Mouse (Mus musculus): ENCODE data around the gene Alg12. TPM values are rescaled to one million over a fixed set of nuclear protein-coding genes. Genes with fewer than 3 reads are reported as not detected.
"Not testable (repeated sequence)": the region's sequence is repeated elsewhere in the genome, so short reads cannot be mapped to it uniquely, and the experiment has no call there.

Gene Alg12
- polyA plus RNA-seq, 1 experiment from 2014 or later: 12.5 TPM

- not testable (repeated sequence) for DNase-seq (ENCODE audit: low spot score); H3K4me1 ChIP-seq; H3K4me3 ChIP-seq; H3K9me3 ChIP-seq; H3K27me3 ChIP-seq (replicated peaks; ENCODE audit: low read depth, poor library complexity, severe bottlenecking); H3K27ac ChIP-seq (replicated peaks); H3K36me3 ChIP-seq (replicated peaks)
- 85% methylated on average over 5 of the region's 5 CpGs for WGBS
These were observed 24.4 kb downstream of the Alg12 start for GRCm38 (mm10) chr15:88794729-88795128.

- Histone ChIP-seq H3K27me3 (replicated peaks; ENCODE audit: low read depth, poor library complexity, severe bottlenecking) (no peaks in the 10 kb centered on the region), H3K36me3 (replicated peaks) (peaks cover 4% of the 10 kb centered on the region), H3K9me3 (no peaks in the 10 kb centered on the region), H3K27ac (replicated peaks) (no peak overlapping the region), H3K4me1 (no peaks in the 10 kb centered on the region), H3K4me3 (no peak overlapping the region)
- no peak for DNase-seq (ENCODE audit: low spot score)
- 85% methylated on average over 4 of the region's 4 CpGs for whole genome bisulfite sequencing
These were observed 26.8 kb downstream of the Alg12 start for GRCm38 (mm10) chr15:88792140-88792850.

- not testable (repeated sequence) for H3K9me3 ChIP-seq; H3K27ac ChIP-seq (replicated peaks); H3K27me3 ChIP-seq (replicated peaks; ENCODE audit: low read depth, poor library complexity, severe bottlenecking); DNase-seq (ENCODE audit: low spot score); H3K4me1 ChIP-seq; H3K4me3 ChIP-seq
- H3K36me3 ChIP-seq (replicated peaks): peaks cover 88% of the 10 kb centered on the region
- 90% methylated on average over 5 of the region's 5 CpGs for WGBS
These were observed 44.5 kb downstream of the Alg12 start for GRCm38 (mm10) chr15:88774630-88775029.

- Histone ChIP-seq H3K27me3 (replicated peaks; ENCODE audit: low read depth, poor library complexity, severe bottlenecking) (no peaks in the 10 kb centered on the region), H3K27ac (replicated peaks) (no peak overlapping the region), H3K4me3 (no peak overlapping the region), H3K36me3 (replicated peaks) (peaks cover 88% of the 10 kb centered on the region), H3K9me3 (no peaks in the 10 kb centered on the region; the same call in 1 of the 2 replicates), H3K4me1 (no peaks in the 10 kb centered on the region)
- WGBS: 79% methylated on average over 1 of the region's 1 CpGs
- DNase-seq (ENCODE audit: low spot score): no peak
These were observed 50.6 kb downstream of the Alg12 start for GRCm38 (mm10) chr15:88768537-88768936.

- peaks cover 88% of the 10 kb centered on the region for H3K36me3 ChIP-seq (replicated peaks)
- not testable (repeated sequence) for H3K27ac ChIP-seq (replicated peaks); DNase-seq (ENCODE audit: low spot score); H3K27me3 ChIP-seq (replicated peaks; ENCODE audit: low read depth, poor library complexity, severe bottlenecking); H3K4me1 ChIP-seq; H3K9me3 ChIP-seq; H3K4me3 ChIP-seq
- WGBS: 96% methylated on average over 2 of the region's 2 CpGs
These were observed 53.0 kb downstream of the Alg12 start for GRCm38 (mm10) chr15:88766139-88766538.

- WGBS: 95% methylated on average over 4 of the region's 4 CpGs
- H3K27me3 ChIP-seq (replicated peaks; ENCODE audit: low read depth, poor library complexity, severe bottlenecking): no peaks in the 10 kb centered on the region
- no peaks in the 10 kb centered on the region for H3K9me3 ChIP-seq
- H3K27ac ChIP-seq (replicated peaks): no peak overlapping the region
- no peaks in the 10 kb centered on the region for H3K4me1 ChIP-seq
- no peak for DNase-seq (ENCODE audit: low spot score)
- H3K4me3 ChIP-seq: no peak overlapping the region
- H3K36me3 ChIP-seq (replicated peaks): peaks cover 97% of the 10 kb centered on the region
These were observed 57.6 kb downstream of the Alg12 start for GRCm38 (mm10) chr15:88761551-88761950.

- DNase-seq (ENCODE audit: low spot score): no peak
- H3K36me3 ChIP-seq (replicated peaks): peaks cover 83% of the 10 kb centered on the region
These were observed 61.1 kb downstream of the Alg12 start for GRCm38 (mm10) chr15:88758061-88758460.

GRCm38 (mm10) chr15:88755761-88756160, 63.4 kb downstream of the Alg12 start:
- no peak for DNase-seq (ENCODE audit: low spot score)
- no peaks in the 10 kb centered on the region for H3K9me3 ChIP-seq
- peaks cover 11% of the 10 kb centered on the region for H3K4me1 ChIP-seq
- H3K36me3 ChIP-seq (replicated peaks): peaks cover 60% of the 10 kb centered on the region
- H3K27me3 ChIP-seq (replicated peaks; ENCODE audit: low read depth, poor library complexity, severe bottlenecking): no peaks in the 10 kb centered on the region
- H3K4me3 ChIP-seq: no peak overlapping the region
- no peak overlapping the region for H3K27ac ChIP-seq (replicated peaks)
- WGBS: 95% methylated on average over 18 of the region's 18 CpGs

More at GRCm38 (mm10) chr15:88758061-88758460, 61.1 kb downstream of the Alg12 start:
- Histone ChIP-seq H3K4me3 (no peak overlapping the region), H3K27ac (replicated peaks) (no peak overlapping the region), H3K27me3 (replicated peaks; ENCODE audit: low read depth, poor library complexity, severe bottlenecking) (no peaks in the 10 kb centered on the region), H3K9me3 (no peaks in the 10 kb centered on the region), H3K4me1 (peaks cover 5% of the 10 kb centered on the region)
- WGBS: 91% methylated on average over 3 of the region's 3 CpGs

Other genes with a start within 250 kb of the Alg12 start
- not detected in 2 replicates for gene Zdhhc25, start 219.0 kb downstream of the Alg12 start, polyA plus RNA-seq (2016; fragmentation: Nextera tagmentation; extraction: Ambion mirVana)
- gene Brd1, start 85.1 kb downstream of the Alg12 start, polyA plus RNA-seq (2016; fragmentation: Nextera tagmentation; extraction: Ambion mirVana): 22.2 and 23.5 TPM in 2 replicates
- gene Zbed4, start 67.7 kb downstream of the Alg12 start, polyA plus RNA-seq (2016; fragmentation: Nextera tagmentation; extraction: Ambion mirVana): 38.5 and 39.3 TPM in 2 replicates
- 92.2 and 93.9 TPM in 2 replicates for gene Creld2, start 328 bp upstream of the Alg12 start, polyA plus RNA-seq (2016; fragmentation: Nextera tagmentation; extraction: Ambion mirVana)
- 43.6 and 49.0 TPM in 2 replicates for gene Pim3, start 42.9 kb upstream of the Alg12 start, polyA plus RNA-seq (2016; fragmentation: Nextera tagmentation; extraction: Ambion mirVana)
- gene Ttll8, start 135.1 kb upstream of the Alg12 start, polyA plus RNA-seq (2016; fragmentation: Nextera tagmentation; extraction: Ambion mirVana): not detected in 2 replicates
- gene Mlc1, start 159.7 kb upstream of the Alg12 start, polyA plus RNA-seq (2016; fragmentation: Nextera tagmentation; extraction: Ambion mirVana): 1.0 and 1.5 TPM in 2 replicates
- gene Mov10l1, start 163.6 kb upstream of the Alg12 start, polyA plus RNA-seq (2016; fragmentation: Nextera tagmentation; extraction: Ambion mirVana): not detected in 2 replicates
- 0.21 and 0.50 TPM in 2 replicates for gene Panx2, start 240.4 kb upstream of the Alg12 start, polyA plus RNA-seq (2016; fragmentation: Nextera tagmentation; extraction: Ambion mirVana)

Data from embryonic facial prominence, embryonic 10.5 days (tissue).